ENCODE assay signal across 20 mouse cellular contexts in genomic region chr1:165020960-165021563, GRCm38 (mm10).
DNase-seq lines count a peak whose midpoint lies in the region; ATAC-seq and TF ChIP-seq lines count a peak whose summit lies in the region.
"Had no signal": no experiment of that assay in that cellular context is flagged by ENCODE, and none has a peak within 500 bp of the region (broad histone marks: within the 10 kb centered on the region; RNA-seq: fewer than 3 reads in every experiment).

No protein-coding gene starts in this region.

- no peak for DNase-seq in heart, adult 11 months
- DNase-seq in right cerebral cortex, adult 18-20 months: peak; percentile 81
- DNase-seq in right cerebral cortex, adult 2 months (ENCODE audit: low spot score in 2 of 2): no peak
- peak; percentile 21 for DNase-seq in splenic B cell, adult 2 months (ENCODE audit: low read depth, low spot score)
- DNase-seq in thymus, postnatal 10 days (ENCODE audit: low spot score in 2 of 2): no peak
- no peak for DNase-seq in lung, adult 2 months
- DNase-seq: adrenal gland, adult 8-10 months; cerebellum, adult 9-11 months; embryo, embryonic 11 days; gastrocnemius, postnatal 10 days; heart, postnatal 36 days; kidney, adult 8-10 months; kidney, postnatal 4 days; liver had no signal

- no peaks in the 10 kb centered on the region for H3K9me3 ChIP-seq in heart, embryonic 11.5 days (replicated peaks; ENCODE audit: control insufficient read depth, low read length)
- H3K9me3 ChIP-seq: forebrain, embryonic 13.5 days; midbrain, embryonic 10.5 days; neural tube, embryonic 15.5 days had no signal

- H3K4me1 ChIP-seq in heart, embryonic 11.5 days (ENCODE audit: control insufficient read depth, insufficient read depth, low read length): peaks cover 8% of the 10 kb centered on the region
- H3K4me1 ChIP-seq in lung, adult 2 months (ENCODE audit: control insufficient read depth, insufficient read depth, low read length): no peaks in the 10 kb centered on the region

- peak overlapping the region; percentile 10; the same call in 1 of the 2 replicates for H3K27ac ChIP-seq in heart, embryonic 11.5 days (ENCODE audit: low read depth, low read length)
- H3K27ac ChIP-seq: forebrain, embryonic 13.5 days; midbrain, embryonic 10.5 days; neural tube, embryonic 15.5 days had no signal

- no peak overlapping the region for H3K4me2 ChIP-seq in heart, embryonic 11.5 days
- H3K4me2 ChIP-seq: forebrain, embryonic 13.5 days; neural tube, embryonic 15.5 days had no signal

- no peak for TF ChIP-seq POLR2A in lung, adult 2 months (IDR thresholded peaks at IDR 0.05; ENCODE audit: borderline replicate concordance, extremely low read depth, low read depth, low read length)

- TF ChIP-seq CTCF in lung, adult 2 months (IDR thresholded peaks at IDR 0.05; ENCODE audit: insufficient read depth, low read length): no peak

- H3K4me3 ChIP-seq in heart, embryonic 11.5 days (ENCODE audit: low read depth, low read length): no peak overlapping the region
- no peak overlapping the region for H3K4me3 ChIP-seq in lung, adult 2 months (replicated peaks; ENCODE audit: extremely low read depth, low read depth, low read length)
- H3K4me3 ChIP-seq: forebrain, embryonic 13.5 days; midbrain, embryonic 10.5 days; neural tube, embryonic 15.5 days had no signal

- ATAC-seq in heart, embryonic 11.5 days (replicated peaks; ENCODE audit: insufficient number of reproducible peaks, low FRiP score, low TSS enrichment): no peak
- peak; percentile 78 for ATAC-seq in granulocyte monocyte progenitor cell, adult 5-6 weeks (replicated peaks; ENCODE audit: poor library complexity, severe bottlenecking)
- ATAC-seq: forebrain, embryonic 13.5 days had no signal

- no peaks in the 10 kb centered on the region for H3K27me3 ChIP-seq in heart, embryonic 11.5 days (ENCODE audit: control insufficient read depth, insufficient read depth, low read length)
- H3K27me3 ChIP-seq in splenic B cell, adult 2 months (ENCODE audit: control insufficient read depth, insufficient read depth, low read length, poor library complexity, severe bottlenecking): no peaks in the 10 kb centered on the region
- H3K27me3 ChIP-seq: forebrain, embryonic 13.5 days; neural tube, embryonic 15.5 days had no signal

- no peaks in the 10 kb centered on the region for H3K36me3 ChIP-seq in heart, embryonic 11.5 days (ENCODE audit: control insufficient read depth, insufficient read depth, low read length)
- H3K36me3 ChIP-seq in splenic B cell, adult 2 months (ENCODE audit: control insufficient read depth, insufficient read depth, low read length, poor library complexity, severe bottlenecking): no peaks in the 10 kb centered on the region
- H3K36me3 ChIP-seq: G1E; midbrain, embryonic 10.5 days; neural tube, embryonic 15.5 days had no signal

- no peak overlapping the region for H3K9ac ChIP-seq in heart, embryonic 11.5 days (ENCODE audit: low read depth, low read length)
- H3K9ac ChIP-seq: forebrain, embryonic 13.5 days; neural tube, embryonic 15.5 days had no signal

- 55% methylated on average over 10 of the region's 10 CpGs for WGBS in heart, embryonic 11.5 days (ENCODE audit: insufficient replicate concordance)
- WGBS in lung, adult 2 months: 59% methylated on average over 10 of the region's 10 CpGs

Comparison
In these comparisons a context has a peak if more than half of its experiments do, and no peak if none do; other contexts are left out.
1. DNase-seq: peak in right cerebral cortex, adult 18-20 months (single experiment) and splenic B cell, adult 2 months (single experiment); none in heart, adult 11 months (single experiment), right cerebral cortex, adult 2 months (0 of 2), thymus, postnatal 10 days (0 of 2) and lung, adult 2 months (single experiment).